Mouse (Mus musculus): ENCODE measurements around the gene Col18a1.

GRCm38 (mm10) chr10:77206565-77207079 lies 40.3 kb upstream of the Col18a1 start:
- no peak for TF ChIP-seq CTCF (conservative IDR thresholded peaks at IDR 0.05; ENCODE audit: low read length)
- TF ChIP-seq POU5F1 (IDR thresholded peaks at IDR 0.05; ENCODE audit: borderline replicate concordance, low read length) = no peak

All from E14TG2a.4 (cell line).